Mouse (Mus musculus) A20 (cell line): Measurements from ENCODE around the gene Ginm1.

Experiments
- DNase-seq: peaks from one replicate; pipeline ENCODE4 v3.0.0-alpha.2; 2011; ENCODE audit warnings: low read depth, low spot score

Ginm1 gene

GRCm38 (mm10) chr10:7792751-7793385 is at the start of gene Ginm1, which contains the start of gene Ppil4:
TSS of gene Ginm1 (minus strand) at chr10:7792824.
TSS of gene Ppil4 (plus strand) at chr10:7792891.
- DNase-seq: peak; percentile 92

DNA sequence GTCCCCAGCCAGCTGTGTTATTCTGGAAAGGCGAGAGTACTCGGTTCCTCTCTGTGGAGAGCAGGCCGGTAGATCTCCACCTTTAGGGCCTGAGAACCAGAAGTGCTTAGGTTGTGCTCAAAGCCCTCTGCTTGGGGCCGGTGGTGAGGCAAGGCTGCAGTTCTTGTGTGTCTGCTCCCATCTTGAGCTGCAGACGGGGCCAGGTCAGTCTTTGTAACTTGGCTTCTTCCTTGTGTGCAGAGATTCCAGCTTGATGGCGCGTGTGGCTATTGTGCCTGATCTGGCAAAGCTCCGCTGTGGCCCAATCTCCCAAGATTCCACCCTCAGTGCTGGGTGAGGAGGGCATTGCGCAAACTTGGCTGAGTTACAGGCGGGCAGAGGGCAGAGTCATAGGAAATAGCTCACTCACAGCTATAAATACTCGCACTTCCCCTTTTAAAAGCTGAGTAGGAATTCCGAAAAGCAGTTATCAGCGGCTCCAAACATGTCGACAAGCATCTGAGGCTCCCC is 49.0 kb upstream of the Ginm1 start:
- no peak for DNase-seq

DNA sequence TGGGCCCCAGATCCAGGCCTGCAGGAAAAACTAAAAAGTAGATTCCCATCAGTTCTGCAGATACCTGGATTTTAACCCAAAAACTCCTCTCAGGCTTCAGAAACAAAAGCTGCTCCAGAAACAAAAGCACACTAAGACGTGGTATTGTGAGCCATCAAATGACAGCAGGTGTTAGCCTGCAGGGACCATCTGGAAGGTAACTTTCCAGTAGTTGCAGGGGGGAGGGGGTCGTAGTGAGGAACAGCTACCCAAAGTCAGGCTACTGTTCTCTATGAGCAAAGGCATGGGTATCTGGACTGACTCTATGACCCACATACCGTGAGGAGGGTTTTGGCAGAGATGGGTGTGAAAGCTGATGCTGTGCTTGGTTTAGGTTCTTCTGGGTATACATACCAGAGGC is 48.2 kb upstream of the Ginm1 start:
- peak; percentile 49 for DNase-seq

- DNase-seq: no peak
Measured at GRCm38 (mm10) chr10:7840353-7840733, 47.7 kb upstream of the Ginm1 start.

GRCm38 (mm10) chr10:7839551-7840352 is 47.1 kb upstream of the Ginm1 start:
- no peak for DNase-seq

DNA sequence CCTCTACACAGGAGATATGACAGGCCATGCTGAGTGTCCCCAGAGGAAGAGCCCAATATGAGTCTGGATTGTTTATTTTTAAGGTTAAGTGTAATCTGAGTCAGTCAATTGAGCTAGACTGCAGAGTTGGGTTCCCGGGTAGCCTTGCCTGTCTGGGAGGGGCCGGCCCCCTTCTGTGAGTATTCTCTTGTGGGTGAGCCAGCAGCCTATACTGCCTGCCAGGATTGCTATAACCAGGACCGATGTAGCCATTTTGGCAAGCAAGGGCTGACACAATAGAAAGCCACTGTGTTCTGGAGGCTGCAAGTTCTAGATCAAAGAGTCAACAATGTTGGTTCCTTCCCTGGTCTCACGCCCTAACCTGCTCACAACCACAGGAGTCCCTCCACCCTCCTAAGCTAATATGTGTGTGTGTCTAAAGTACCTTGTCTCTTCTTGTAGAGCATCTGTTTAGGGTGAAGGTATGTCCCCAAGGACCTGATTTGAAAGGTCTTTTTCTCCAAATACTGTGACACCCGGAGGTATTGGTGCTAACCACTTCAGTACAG is 46.3 kb upstream of the Ginm1 start:
- no peak for DNase-seq

DNA sequence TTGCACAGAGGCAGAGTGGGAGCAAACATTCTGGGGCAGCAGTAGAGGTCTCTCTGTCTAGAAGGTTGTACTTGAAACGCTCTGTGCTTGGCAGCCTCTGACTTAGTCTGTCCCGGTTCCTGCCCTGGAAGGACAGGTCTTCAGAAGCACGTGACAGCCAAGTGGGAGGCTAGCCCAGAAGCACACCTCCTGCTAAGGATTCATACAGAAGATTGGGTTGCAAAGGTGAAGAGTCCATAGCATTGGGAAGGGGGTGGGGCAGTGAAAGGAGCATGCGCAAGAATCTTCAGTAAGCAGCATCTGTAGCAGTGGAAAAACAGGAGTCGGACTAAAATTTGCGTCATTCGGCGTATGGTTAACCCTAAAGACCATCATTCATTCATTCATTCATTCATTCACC is 45.4 kb upstream of the Ginm1 start:
- no peak for DNase-seq

DNA sequence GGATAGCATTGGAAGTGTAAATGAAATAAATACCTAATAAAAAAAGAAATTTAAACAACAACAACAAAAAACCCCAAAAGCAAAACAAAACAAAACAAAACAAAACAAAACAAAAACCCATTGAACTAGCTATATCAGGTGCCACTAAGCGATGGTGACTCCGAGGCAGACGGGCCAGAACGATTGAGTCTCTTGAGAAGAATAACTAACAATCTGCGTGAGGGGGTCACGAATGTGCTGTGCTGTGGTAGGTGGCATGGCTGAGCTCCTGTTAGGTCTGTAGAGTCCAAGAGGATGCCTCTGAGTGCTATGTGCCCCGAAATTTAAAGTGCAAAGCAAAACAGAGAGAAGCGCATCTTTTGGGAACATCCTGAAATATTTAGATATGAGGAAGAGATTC is 44.8 kb upstream of the Ginm1 start:
- DNase-seq: no peak

- no peak for DNase-seq
Measured at GRCm38 (mm10) chr10:7836902-7837301, 44.3 kb upstream of the Ginm1 start.

- DNase-seq: peak; percentile 81
Measured at GRCm38 (mm10) chr10:7834671-7835225, 42.1 kb upstream of the Ginm1 start.

- DNase-seq: peak; percentile 84
Measured at GRCm38 (mm10) chr10:7833377-7834165, 40.9 kb upstream of the Ginm1 start.

- DNase-seq: no peak
Measured at GRCm38 (mm10) chr10:7832171-7832676, 39.6 kb upstream of the Ginm1 start, which contains the start of gene Zc3h12d. TSS of gene Zc3h12d (plus strand) at chr10:7832470.

DNA sequence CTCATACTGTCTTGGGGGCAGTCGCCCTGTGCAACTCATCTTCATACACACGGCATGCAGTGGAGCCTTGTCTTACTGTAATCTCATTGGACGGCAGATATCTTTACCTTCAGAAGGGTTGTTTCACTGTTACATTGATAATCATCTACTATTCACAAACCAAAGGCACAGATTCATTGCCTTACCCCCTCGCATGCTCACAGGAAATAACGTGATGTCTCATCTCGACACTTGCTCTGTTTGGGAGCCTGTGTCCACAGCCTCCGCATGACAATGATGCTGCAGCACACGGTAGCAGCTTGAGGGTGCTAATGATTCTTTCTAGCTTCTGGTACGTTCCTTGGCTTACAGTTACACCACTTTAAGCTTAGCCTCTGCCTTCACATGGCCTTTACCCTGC is 33.5 kb upstream of the Ginm1 start:
- no peak for DNase-seq

DNA sequence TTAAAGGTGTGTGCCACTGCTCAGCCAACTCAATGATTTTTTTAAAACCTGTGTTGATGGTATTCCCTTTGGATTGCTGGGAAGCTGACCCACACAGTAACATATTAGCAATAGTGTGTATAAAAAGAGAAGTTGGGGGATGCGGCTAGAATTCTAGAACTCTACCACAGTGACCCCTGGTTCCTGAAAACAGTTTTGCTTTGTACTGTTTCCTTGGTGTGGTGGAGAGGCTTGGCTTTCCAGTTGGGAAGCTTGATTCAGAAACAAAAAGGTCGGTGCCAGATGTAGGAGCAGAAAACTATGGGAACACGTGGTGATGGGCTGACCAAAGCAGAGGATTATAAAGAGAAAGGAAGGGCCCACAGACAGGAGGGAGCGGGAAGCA is 32.6 kb upstream of the Ginm1 start:
- DNase-seq: no peak

- peak; percentile 63 for DNase-seq
Measured at GRCm38 (mm10) chr10:7824663-7825280, 32.1 kb upstream of the Ginm1 start.

- DNase-seq: no peak
Measured at GRCm38 (mm10) chr10:7821981-7822380, 29.4 kb upstream of the Ginm1 start.

DNA sequence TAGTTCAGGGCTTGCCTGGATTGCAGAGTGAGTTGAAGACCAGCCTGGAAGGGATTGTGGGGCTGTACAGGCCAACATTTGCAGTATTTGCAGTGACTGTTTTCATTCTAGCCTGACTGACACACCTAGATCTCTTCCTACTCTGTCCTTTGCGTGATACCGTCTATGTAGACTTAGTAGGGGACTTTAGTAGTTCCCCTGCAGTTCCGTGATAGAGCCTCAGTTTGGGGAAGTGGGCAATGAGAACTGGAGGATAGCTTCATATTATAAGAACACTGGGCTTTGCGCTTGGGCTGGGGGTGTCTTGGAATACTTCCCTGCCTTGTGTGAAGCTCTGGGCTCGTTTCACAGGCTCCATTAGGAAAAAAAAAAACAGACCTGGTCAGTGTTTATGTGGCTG is 27.5 kb upstream of the Ginm1 start:
- DNase-seq: peak; percentile 57

DNA sequence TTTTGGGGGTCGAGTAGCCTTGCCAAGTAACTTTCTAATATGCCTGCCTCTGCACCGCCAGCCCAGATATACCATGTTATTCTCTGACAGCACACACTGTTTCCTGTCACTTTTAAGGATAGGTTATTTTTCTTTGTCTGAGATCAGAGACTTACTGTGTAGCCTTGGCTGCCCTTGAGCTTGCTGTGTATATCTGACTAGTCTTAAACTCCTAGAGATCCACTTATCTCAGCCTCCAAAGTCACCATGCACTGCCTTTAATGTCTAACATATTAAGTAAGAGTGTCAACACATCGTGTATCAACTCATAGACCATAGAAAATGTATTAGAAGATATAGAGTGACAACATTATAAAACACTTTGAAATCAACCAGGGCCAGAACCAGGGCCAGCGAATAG is 27.0 kb upstream of the Ginm1 start:
- no peak for DNase-seq

GRCm38 (mm10) chr10:7819156-7819555 is 26.5 kb upstream of the Ginm1 start:
- no peak for DNase-seq

GRCm38 (mm10) chr10:7818676-7819075 is 26.1 kb upstream of the Ginm1 start:
- peak; percentile 67 for DNase-seq

GRCm38 (mm10) chr10:7816476-7816875 is 23.9 kb upstream of the Ginm1 start:
- peak; percentile 52 for DNase-seq
